Mouse (Mus musculus): ENCODE data around the gene Tsx.

DNA sequence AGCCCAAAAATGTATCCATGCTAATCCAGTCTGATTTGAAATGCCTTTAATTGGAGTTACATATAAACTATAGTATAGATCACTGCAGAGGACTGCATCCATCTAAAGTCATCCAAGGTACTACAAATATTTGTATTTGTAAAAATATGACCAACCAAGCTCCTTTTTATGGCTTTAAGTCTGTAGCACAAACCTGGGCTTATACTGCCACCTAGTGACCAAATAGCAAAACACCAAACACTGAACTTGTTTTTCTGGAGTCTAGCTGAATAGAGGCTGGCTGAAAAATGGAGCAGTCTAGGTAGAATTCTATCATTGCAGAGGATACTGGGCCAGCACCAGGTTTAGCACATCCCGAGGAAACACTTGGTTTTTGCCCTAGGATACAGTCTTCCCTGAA is 26.5 kb downstream of the Tsx start:
- TF ChIP-seq CTCF (IDR thresholded peaks at IDR 0.05; ENCODE audit: extremely low read depth, insufficient read depth, low read length) (peak; percentile 26; the same call in 1 of the 2 replicates), POLR2A (IDR thresholded peaks at IDR 0.05; ENCODE audit: extremely low read depth, insufficient read depth, low read length) (no peak)

All from cortical plate, adult 2 months (tissue).